Comparison of ENCODE assay signal across 17 mouse cellular contexts in the genomic region with DNA sequence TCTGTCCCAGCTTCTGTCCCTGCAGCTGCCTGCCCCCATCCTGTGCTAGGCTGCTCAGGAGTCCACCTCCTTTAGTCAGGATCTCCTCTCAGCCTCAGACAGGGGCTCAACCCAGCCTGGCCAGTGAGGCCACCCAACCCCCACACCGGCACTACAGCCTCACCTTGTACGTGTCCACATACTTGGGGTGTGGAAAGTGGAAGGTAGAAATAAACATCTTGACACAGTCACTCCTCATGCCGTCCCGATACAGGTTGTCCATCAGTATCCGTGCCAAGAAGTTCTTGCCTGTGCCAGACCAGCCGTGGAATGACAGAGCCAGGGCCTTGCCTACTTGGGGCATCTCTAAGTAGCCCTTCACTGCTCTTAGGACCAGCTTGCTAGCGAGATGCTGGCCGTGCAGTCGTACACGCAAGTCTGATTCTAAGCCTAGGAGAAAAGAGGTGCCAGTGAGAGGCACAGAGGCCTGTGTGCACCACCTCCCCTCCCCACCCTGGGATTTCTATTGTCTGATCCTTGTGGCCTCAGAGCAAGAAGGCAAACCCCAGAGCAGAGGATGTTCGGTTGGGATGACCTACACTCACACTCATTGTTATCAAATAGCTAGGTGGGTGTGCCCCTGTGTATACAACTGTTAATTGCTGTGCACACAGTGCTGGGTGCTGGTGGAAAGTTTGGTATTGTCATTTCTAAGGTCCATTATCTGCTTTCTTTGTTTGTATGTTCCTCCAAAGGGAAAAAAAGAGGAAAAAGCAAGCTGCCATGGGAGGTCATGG. TPM values are rescaled to one million over a fixed set of nuclear protein-coding genes. Genes with fewer than 3 reads are reported as not detected.
A peak's percentile ranks its signal among the peaks of the same experiment; 100 is the strongest.
DNase-seq lines count a peak whose midpoint lies in the region; ATAC-seq and TF ChIP-seq lines count a peak whose summit lies in the region.
"Had no signal": no experiment of that assay in that cellular context is flagged by ENCODE, and none has a peak within 500 bp of the region (broad histone marks: within the 10 kb centered on the region; RNA-seq: fewer than 3 reads in every experiment).

No protein-coding gene starts in this region.

- TF ChIP-seq CTCF in heart, adult 2 months (IDR thresholded peaks at IDR 0.05): no peak
- TF ChIP-seq CTCF in liver, postnatal 0 days (IDR thresholded peaks at IDR 0.05; ENCODE audit: low read depth): no peak

- ATAC-seq in limb, embryonic 13.5 days (ENCODE audit: low FRiP score, low read depth): no peak
- no peak for ATAC-seq in liver, postnatal 0 days
- ATAC-seq: forebrain, embryonic 13.5 days; midbrain, embryonic 13.5 days had no signal

- no peak overlapping the region for H3K27ac ChIP-seq in heart, adult 2 months
- peak overlapping the region; percentile 0; the same call in 1 of the 2 replicates for H3K27ac ChIP-seq in limb, embryonic 13.5 days
- no peak overlapping the region for H3K27ac ChIP-seq in liver, postnatal 0 days (ENCODE audit: low read depth)
- H3K27ac ChIP-seq: forebrain, embryonic 13.5 days; midbrain, embryonic 13.5 days; stomach, embryonic 15.5 days had no signal

- H3K4me3 ChIP-seq in heart, adult 2 months: no peak overlapping the region
- H3K4me3 ChIP-seq in limb, embryonic 13.5 days: no peak overlapping the region
- H3K4me3 ChIP-seq in liver, postnatal 0 days (ENCODE audit: low read depth, low read length): no peak overlapping the region
- H3K4me3 ChIP-seq: forebrain, embryonic 13.5 days; heart, embryonic 12.5 days; midbrain, embryonic 13.5 days; stomach, embryonic 15.5 days had no signal

- H3K4me2 ChIP-seq in limb, embryonic 13.5 days (replicated peaks): no peak overlapping the region
- no peak overlapping the region for H3K4me2 ChIP-seq in liver, postnatal 0 days (ENCODE audit: low read depth, low read length)
- H3K4me2 ChIP-seq: forebrain, embryonic 13.5 days; heart, embryonic 12.5 days; midbrain, embryonic 13.5 days; stomach, embryonic 15.5 days had no signal

- TF ChIP-seq POLR2A in heart, adult 2 months (IDR thresholded peaks at IDR 0.05; ENCODE audit: insufficient read depth, low read depth, low read length): no peak

- H3K4me1 ChIP-seq in heart, adult 2 months (ENCODE audit: control insufficient read depth, insufficient read depth, low read length): peaks cover 4% of the 10 kb centered on the region
- H3K4me1 ChIP-seq in limb, embryonic 13.5 days: peaks cover 28% of the 10 kb centered on the region
- H3K4me1 ChIP-seq in liver, postnatal 0 days (ENCODE audit: insufficient read depth): peaks cover 3% of the 10 kb centered on the region; the same call in 1 of the 2 replicates

- WGBS in heart, adult 2 months: 68% methylated on average over 11 of the region's 11 CpGs
- WGBS in limb, embryonic 13.5 days: 47% methylated on average over 11 of the region's 11 CpGs
- 68% methylated on average over 11 of the region's 11 CpGs for WGBS in liver, postnatal 0 days (ENCODE audit: insufficient replicate concordance)

- H3K9ac ChIP-seq in heart, adult 2 months (ENCODE audit: low read depth, low read length): no peak overlapping the region
- no peak overlapping the region for H3K9ac ChIP-seq in limb, embryonic 13.5 days
- H3K9ac ChIP-seq in liver, postnatal 0 days (replicated peaks): no peak overlapping the region
- H3K9ac ChIP-seq: forebrain, embryonic 13.5 days; heart, embryonic 12.5 days; midbrain, embryonic 13.5 days; stomach, embryonic 15.5 days had no signal

- TF ChIP-seq EP300 in heart, adult 2 months (IDR thresholded peaks at IDR 0.05; ENCODE audit: insufficient read depth, low read depth, low read length): no peak
- TF ChIP-seq EP300 in liver, postnatal 0 days (IDR thresholded peaks at IDR 0.05; ENCODE audit: low read depth): no peak

- intact Hi-C loops in heart, adult 2 months (cut with DNase I): no loop called here

- H3K36me3 ChIP-seq in heart, adult 2 months (ENCODE audit: control insufficient read depth, insufficient read depth, low read length): no peaks in the 10 kb centered on the region
- no peaks in the 10 kb centered on the region for H3K36me3 ChIP-seq in limb, embryonic 13.5 days
- peaks cover 5% of the 10 kb centered on the region; the same call in 1 of the 2 replicates for H3K36me3 ChIP-seq in liver, postnatal 0 days (replicated peaks; ENCODE audit: insufficient read depth, low read length)
- H3K36me3 ChIP-seq: heart, embryonic 12.5 days; midbrain, embryonic 13.5 days; stomach, embryonic 15.5 days had no signal

- DNase-seq in heart, adult 11 months: peak; percentile 79
- no peak for DNase-seq in heart, adult 2 months
- peak; percentile 74 for DNase-seq in lung, postnatal 25 days (ENCODE audit: low spot score)
- DNase-seq in liver, postnatal 0 days: no peak
- no peak for DNase-seq in kidney, postnatal 36 days
- no peak for DNase-seq in thymus, postnatal 0 days (ENCODE audit: low spot score)
- DNase-seq: cerebellum, adult 9-11 months; heart, postnatal 36 days; kidney, postnatal 14 days; layer of hippocampus, adult 9-11 months; spleen, adult 18-20 months; thymus, postnatal 25 days had no signal

- no peaks in the 10 kb centered on the region for H3K27me3 ChIP-seq in heart, adult 2 months (ENCODE audit: control insufficient read depth, insufficient read depth, low read length)
- no peaks in the 10 kb centered on the region for H3K27me3 ChIP-seq in limb, embryonic 13.5 days
- no peaks in the 10 kb centered on the region for H3K27me3 ChIP-seq in liver, postnatal 0 days (ENCODE audit: insufficient read depth, low read length)
- H3K27me3 ChIP-seq: forebrain, embryonic 13.5 days; heart, embryonic 12.5 days; stomach, embryonic 15.5 days had no signal

- no peaks in the 10 kb centered on the region for H3K79me2 ChIP-seq in heart, adult 2 months (replicated peaks; ENCODE audit: control insufficient read depth, insufficient read depth, low read length)

- H3K9me3 ChIP-seq in limb, embryonic 13.5 days: no peaks in the 10 kb centered on the region
- no peaks in the 10 kb centered on the region for H3K9me3 ChIP-seq in liver, postnatal 0 days (ENCODE audit: low read length)
- H3K9me3 ChIP-seq: forebrain, embryonic 13.5 days; heart, embryonic 12.5 days; midbrain, embryonic 13.5 days; stomach, embryonic 15.5 days had no signal

RNA-seq across cellular contexts. Expression of a gene that starts 4.8 kb away (rescaled TPM):
- 10 to 100 TPM in 1 of 2 experiments, 1 to 10 TPM in 1; 8.3 to 11.6 TPM for total RNA-seq in heart, adult 2 months (2021)
- 8.9 and 11.8 TPM in 2 replicates for polyA plus RNA-seq in heart, adult 2 months (2012; rRNA removed)
- 8.3 and 8.4 TPM in 2 replicates for polyA plus RNA-seq in limb, embryonic 13.5 days (2015; fragmentation: Nextera tagmentation; extraction: Ambion mirVana)
- polyA plus RNA-seq in liver, postnatal 0 days (2015; fragmentation: Nextera tagmentation; extraction: Ambion mirVana): 12.4 and 19.4 TPM in 2 replicates
- 18.6 and 19.7 TPM in 2 replicates for polyA plus RNA-seq in thymus, postnatal 0 days (2015; fragmentation: Nextera tagmentation; extraction: Ambion mirVana)

RNA-seq across cellular contexts. Expression of a gene that starts 49.5 kb away (rescaled TPM):
- total RNA-seq in heart, adult 2 months (2021): 10 to 100 TPM; 53.5 to 62.8 TPM
- 24.6 and 47.2 TPM in 2 replicates for polyA plus RNA-seq in heart, adult 2 months (2012; rRNA removed)
- polyA plus RNA-seq in limb, embryonic 13.5 days (2015; fragmentation: Nextera tagmentation; extraction: Ambion mirVana): 24.3 and 27.7 TPM in 2 replicates
- 6.0 and 6.2 TPM in 2 replicates for polyA plus RNA-seq in liver, postnatal 0 days (2015; fragmentation: Nextera tagmentation; extraction: Ambion mirVana)
- 11.8 and 12.3 TPM in 2 replicates for polyA plus RNA-seq in thymus, postnatal 0 days (2015; fragmentation: Nextera tagmentation; extraction: Ambion mirVana)

Comparison
In these comparisons a context has a peak if more than half of its experiments do, and no peak if none do; other contexts are left out.
1. DNase-seq: peak in heart, adult 11 months (single experiment) and lung, postnatal 25 days (single experiment); none in heart, adult 2 months (0 of 2), liver, postnatal 0 days (single experiment), kidney, postnatal 36 days (0 of 2) and thymus, postnatal 0 days (single experiment).